Mouse (Mus musculus) MEL (cell line): ENCODE measurements around the gene Asna1. TPM values are rescaled to one million over a fixed set of nuclear protein-coding genes. Genes with fewer than 3 reads are reported as not detected.

Experiments
- DNase-seq: peaks from one replicate; pipeline ENCODE4 v3.0.0; 2011; ENCODE audit warnings: low read depth, low spot score
- H3K27ac ChIP-seq: 2 replicates; pipeline ENCODE4 v1.5.1; 2012; ENCODE audit warnings: low read depth, mild to moderate bottlenecking, control low read depth, low read length, moderate library complexity; ENCODE audit not compliant: control insufficient read depth
- H3K27me3 ChIP-seq, 2 experiments: fragments of 150-350 bp in 1 of 2; sonication (generic) in 1 of 2; 2 replicates each; pipeline ENCODE4 v1.6.1; 2012; ENCODE audit warnings: low read length in 2 of 2, mild to moderate bottlenecking in 2 of 2, improper control_type of control experiment in 1 of 2, moderate library complexity in 1 of 2; ENCODE audit not compliant: insufficient read depth in 2 of 2, control insufficient read depth in 1 of 2
- H3K36me3 ChIP-seq, 2 experiments: 2 replicates each; pipeline ENCODE4 v1.6.1; 2012 to 2014; ENCODE audit warnings: low read length in 2 of 2, improper control_type of control experiment in 1 of 2, inconsistent platforms in 1 of 2, mild to moderate bottlenecking in 1 of 2; ENCODE audit not compliant: insufficient read depth in 2 of 2, control insufficient read depth in 1 of 2
- H3K4me1 ChIP-seq, 2 experiments: fragments of 150-350 bp in 1 of 2; sonication (generic) in 1 of 2; 2 replicates each; pipeline ENCODE4 v1.6.1; 2012; ENCODE audit warnings: low read length in 2 of 2, improper control_type of control experiment in 1 of 2, mild to moderate bottlenecking in 1 of 2; ENCODE audit not compliant: insufficient read depth in 2 of 2, control insufficient read depth in 1 of 2
- H3K4me3 ChIP-seq, 2 experiments: fragments of 150-350 bp in 1 of 2; sonication (generic) in 1 of 2; 2 replicates each; pipeline ENCODE4 v1.5.1; 2012; ENCODE audit warnings: low read depth in 2 of 2, low read length in 2 of 2, mild to moderate bottlenecking in 2 of 2, moderate library complexity in 2 of 2, control low read depth in 1 of 2, improper control_type of control experiment in 1 of 2; ENCODE audit not compliant: control insufficient read depth in 1 of 2, insufficient read depth in 1 of 2
- H3K79me2 ChIP-seq: 2 replicates; pipeline ENCODE4 v1.6.1; 2012; ENCODE audit warnings: mild to moderate bottlenecking, low read length, moderate library complexity; ENCODE audit not compliant: control insufficient read depth, poor library complexity, insufficient read depth
- H3K9ac ChIP-seq: 2 replicates; pipeline ENCODE4 v1.6.1; 2012; ENCODE audit warnings: low read depth, mild to moderate bottlenecking, control low read depth, low read length, moderate library complexity; ENCODE audit not compliant: control insufficient read depth, poor library complexity, severe bottlenecking
- H3K9me3 ChIP-seq: fragments of 150-350 bp; sonication (generic); replicated peaks from 2 replicates; pipeline ENCODE4 v1.6.1; 2012; ENCODE audit warnings: mild to moderate bottlenecking, low read length, improper control_type of control experiment, moderate library complexity; ENCODE audit not compliant: insufficient read depth
- ELF1 ChIP-seq: IDR thresholded peaks from 2 replicates; pipeline ENCODE4 v1.6.1; 2014; ENCODE audit warnings: low read depth, mild to moderate bottlenecking, inconsistent platforms, low read length, improper control_type of control experiment, moderate library complexity
- GABPA ChIP-seq: IDR thresholded peaks from 2 replicates; pipeline ENCODE4 v1.6.1; 2012; ENCODE audit warnings: low read depth, mild to moderate bottlenecking, inconsistent platforms, low read length, improper control_type of control experiment, moderate library complexity
- GATA1 ChIP-seq: IDR thresholded peaks from 2 replicates; pipeline ENCODE4 v1.6.1; 2011; ENCODE audit warnings: low read depth, low read length, improper control_type of control experiment
- JUND ChIP-seq: IDR thresholded peaks from 2 replicates; pipeline ENCODE4 v1.6.1; 2011; ENCODE audit warnings: low read depth, mild to moderate bottlenecking, improper control_type of control experiment, low read length
- MEF2A ChIP-seq: IDR thresholded peaks from 2 replicates; pipeline ENCODE4 v1.6.1; 2014; ENCODE audit warnings: low read depth, mild to moderate bottlenecking, inconsistent platforms, low read length, improper control_type of control experiment; ENCODE audit not compliant: poor library complexity, insufficient replicate concordance, severe bottlenecking; ENCODE audit errors: extremely low read depth
- MXI1 ChIP-seq: IDR thresholded peaks from 2 replicates; pipeline ENCODE4 v1.6.1; 2011; ENCODE audit warnings: mild to moderate bottlenecking, low read depth, low read length, improper control_type of control experiment
- MYB ChIP-seq: IDR thresholded peaks from 2 replicates; pipeline ENCODE4 v1.6.1; 2011; ENCODE audit warnings: mild to moderate bottlenecking, low read depth, low read length, improper control_type of control experiment
- NELFE ChIP-seq: IDR thresholded peaks from 2 replicates; pipeline ENCODE4 v1.6.1; 2011; ENCODE audit warnings: low read depth, low read length, improper control_type of control experiment
- SMC3 ChIP-seq: IDR thresholded peaks from 2 replicates; pipeline ENCODE4 v1.6.1; 2011; ENCODE audit warnings: low read depth, low read length, improper control_type of control experiment
- TAL1 ChIP-seq: IDR thresholded peaks from 2 replicates; pipeline ENCODE4 v1.6.1; 2012; ENCODE audit warnings: mild to moderate bottlenecking, inconsistent platforms, low read length, moderate library complexity, mixed read lengths
- TBP ChIP-seq: IDR thresholded peaks from 2 replicates; pipeline ENCODE4 v1.8.0; 2011; ENCODE audit warnings: low read depth, low read length, improper control_type of control experiment
- ZC3H11A ChIP-seq: IDR thresholded peaks from 2 replicates; pipeline ENCODE4 v1.6.1; 2012; ENCODE audit warnings: low read depth, mild to moderate bottlenecking, inconsistent platforms, low read length, improper control_type of control experiment
- polyA plus RNA-seq, 2 experiments: library from polyadenylated mRNA; stranded (reverse) in 1 of 2; unstranded in 1 of 2; fragments of >175 nt in 1 of 2; fragments of >200 nt in 1 of 2; gene quantifications; 2 replicates each; pipeline versions ENCODE4 v1.2.1 to v1.2.4; 2012; ENCODE audit warnings: low replicate concordance in 2 of 2, low read depth in 1 of 2; ENCODE audit not compliant: insufficient read length in 2 of 2, insufficient read depth in 1 of 2, missing spikeins in 1 of 2
- total RNA-seq: library from RNA; depleted of rRNA; stranded (reverse); fragments of 300-350 nt; gene quantifications from 2 replicates; pipeline ENCODE4 v1.2.3, GENCODE M21; 2012

The Asna1 gene
- total and polyA plus RNA-seq, 3 experiments = 132 to 192 TPM; not detected in 1

- H3K27me3 ChIP-seq = no peaks in the 10 kb centered on the region
- no peak within 1 kb of the TSS for H3K4me3 ChIP-seq
- no peaks in the 10 kb centered on the region for H3K36me3 ChIP-seq
These were observed 10.7 kb downstream of the Asna1 start, which contains the start of gene Best2 for GRCm38 (mm10) chr8:85014431-85014830. TSS of gene Best2 (minus strand) at chr8:85014531.

GRCm38 (mm10) chr8:85013230-85013840, 11.7 kb downstream of the Asna1 start:
- DNase-seq = no peak
- Histone ChIP-seq H3K36me3 (no peaks in the 10 kb centered on the region), H3K9ac (no peak overlapping the region), H3K27me3 (no peaks in the 10 kb centered on the region), H3K4me3 (no peak overlapping the region), H3K79me2 (no peaks in the 10 kb centered on the region), H3K9me3 (no peaks in the 10 kb centered on the region), H3K4me1 (no peaks in the 10 kb centered on the region), H3K27ac (no peak overlapping the region)
- TF ChIP-seq SMC3 (no peak), JUND (no peak), MXI1 (no peak), ZC3H11A (no peak), ELF1 (no peak)

More at GRCm38 (mm10) chr8:85014431-85014830, 10.7 kb downstream of the Asna1 start, which contains the start of gene Best2:
- no peak for TF ChIP-seq MYB
- TF ChIP-seq MEF2A = no peak
- no peak for TF ChIP-seq TAL1
- no peak for TF ChIP-seq NELFE
- no peak for TF ChIP-seq SMC3
- no peak for TF ChIP-seq GATA1
- no peak for TF ChIP-seq GABPA
- H3K79me2 ChIP-seq = no peaks in the 10 kb centered on the region
- DNase-seq = no peak
- no peak within 1 kb of the TSS for H3K9ac ChIP-seq
- H3K9me3 ChIP-seq = no peaks in the 10 kb centered on the region
- H3K4me1 ChIP-seq = no peaks in the 10 kb centered on the region
- no peak within 1 kb of the TSS for H3K27ac ChIP-seq

- H3K27ac ChIP-seq = no peak overlapping the region
- no peaks in the 10 kb centered on the region for H3K79me2 ChIP-seq
- H3K4me3 ChIP-seq = no peak overlapping the region
- H3K4me1 ChIP-seq = no peaks in the 10 kb centered on the region
- no peaks in the 10 kb centered on the region for H3K9me3 ChIP-seq
- DNase-seq = no peak
- H3K36me3 ChIP-seq = no peaks in the 10 kb centered on the region
- no peak for TF ChIP-seq TBP
- TF ChIP-seq JUND = no peak
- H3K27me3 ChIP-seq = no peaks in the 10 kb centered on the region
- H3K9ac ChIP-seq = no peak overlapping the region
These were observed 13.8 kb downstream of the Asna1 start for GRCm38 (mm10) chr8:85011242-85011641.
